In the genomic region with DNA sequence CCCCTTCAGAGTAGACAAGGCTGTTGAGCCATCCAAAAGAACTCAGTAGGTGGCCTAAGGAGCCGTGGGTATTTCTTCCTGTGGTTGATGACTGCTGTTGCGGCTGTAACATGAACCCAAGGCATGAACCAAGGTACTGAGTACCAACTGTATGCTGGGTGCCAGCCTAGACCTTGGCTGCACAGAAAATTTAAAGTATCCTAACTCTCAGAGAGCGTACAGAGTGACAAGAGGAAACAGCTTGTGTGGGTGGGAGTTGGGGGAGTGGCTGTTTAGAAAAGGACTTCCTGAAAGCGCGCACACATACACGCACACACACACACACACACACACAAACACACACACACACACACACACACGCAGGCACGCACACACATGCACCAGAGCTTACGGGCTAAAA, we compare ENCODE assay signal across 9 mouse cellular contexts. TPM values are rescaled to one million over a fixed set of nuclear protein-coding genes. Genes with fewer than 3 reads are reported as not detected.
DNase-seq lines count a peak whose midpoint lies in the region; ATAC-seq lines count a peak whose summit lies in the region.
"Had no signal": no experiment of that assay in that cellular context is flagged by ENCODE, and none has a peak within 500 bp of the region (broad histone marks: within the 10 kb centered on the region; RNA-seq: fewer than 3 reads in every experiment).

No protein-coding gene starts in this region.

- H3K9ac ChIP-seq in lung, embryonic 16.5 days (ENCODE audit: low read length): no peak overlapping the region
- H3K9ac ChIP-seq in forebrain, embryonic 11.5 days (ENCODE audit: low read length): no peak overlapping the region

- DNase-seq in kidney, postnatal 25 days: peak; percentile 29 to 65
- no peak for DNase-seq in kidney, postnatal 10 days
- peak; percentile 73 for DNase-seq in thymus, postnatal 14 days
- no peak for DNase-seq in forebrain, embryonic 11.5 days (ENCODE audit: low spot score)
- no peak for DNase-seq in urinary bladder, postnatal 4 days (ENCODE audit: low spot score in 2 of 2)

- no peaks in the 10 kb centered on the region for H3K27me3 ChIP-seq in lung, embryonic 16.5 days (ENCODE audit: control insufficient read depth, insufficient read depth, low read depth, low read length)
- peaks cover 19% of the 10 kb centered on the region for H3K27me3 ChIP-seq in forebrain, embryonic 11.5 days (ENCODE audit: control insufficient read depth, insufficient read depth, low read length)

- no peak overlapping the region for H3K4me3 ChIP-seq in brown adipose tissue, adult 24 weeks (ENCODE audit: insufficient read depth, low read depth, low read length)
- H3K4me3 ChIP-seq in lung, embryonic 16.5 days (ENCODE audit: low read length): no peak overlapping the region
- H3K4me3 ChIP-seq in forebrain, embryonic 11.5 days (ENCODE audit: low read depth, low read length): no peak overlapping the region
- H3K4me3 ChIP-seq: erythroblast, embryonic 14.5 days had no signal

- 70% methylated on average over 9 of the region's 9 CpGs for WGBS in lung, embryonic 16.5 days
- WGBS in forebrain, embryonic 11.5 days: 83% methylated on average over 9 of the region's 9 CpGs

- peaks cover 21% of the 10 kb centered on the region for H3K4me1 ChIP-seq in brown adipose tissue, adult 24 weeks (ENCODE audit: control insufficient read depth, insufficient read depth, insufficient read length, low read length)
- peaks cover 48% of the 10 kb centered on the region for H3K4me1 ChIP-seq in lung, embryonic 16.5 days (replicated peaks; ENCODE audit: control insufficient read depth, insufficient read depth, low read length)
- peaks cover 3% of the 10 kb centered on the region; the same call in 1 of the 2 replicates for H3K4me1 ChIP-seq in forebrain, embryonic 11.5 days (replicated peaks; ENCODE audit: control insufficient read depth, insufficient read depth, low read length)

- H3K9me3 ChIP-seq in lung, embryonic 16.5 days (ENCODE audit: control insufficient read depth, low read length): no peaks in the 10 kb centered on the region
- H3K9me3 ChIP-seq in forebrain, embryonic 11.5 days (ENCODE audit: control insufficient read depth, low read length): no peaks in the 10 kb centered on the region

- no peak for ATAC-seq in lung, embryonic 16.5 days (ENCODE audit: low read depth)
- no peak for ATAC-seq in forebrain, embryonic 11.5 days (replicated peaks; ENCODE audit: low FRiP score)
- ATAC-seq: midbrain, embryonic 16.5 days had no signal

- H3K4me2 ChIP-seq in lung, embryonic 16.5 days (ENCODE audit: low read depth, low read length): 0 out of 2 replicates have a peak overlapping the region, but pooled peaks have one; percentile 18
- H3K4me2 ChIP-seq in forebrain, embryonic 11.5 days (ENCODE audit: low read depth, low read length, severe bottlenecking): no peak overlapping the region

- H3K27ac ChIP-seq in brown adipose tissue, adult 24 weeks (replicated peaks; ENCODE audit: low read depth, low read length): peak overlapping the region; percentile 62
- H3K27ac ChIP-seq in lung, embryonic 16.5 days (ENCODE audit: low read length): no peak overlapping the region
- no peak overlapping the region for H3K27ac ChIP-seq in forebrain, embryonic 11.5 days (ENCODE audit: low read depth, low read length)

- H3K36me3 ChIP-seq in lung, embryonic 16.5 days (ENCODE audit: control insufficient read depth, insufficient read depth, low read length): no peaks in the 10 kb centered on the region
- no peaks in the 10 kb centered on the region for H3K36me3 ChIP-seq in forebrain, embryonic 11.5 days (ENCODE audit: control insufficient read depth, insufficient read depth, low read length)

RNA-seq across cellular contexts. Expression of a gene that starts 1.8 kb away (rescaled TPM):
- polyA plus RNA-seq in brown adipose tissue, adult 24 weeks (2012; ENCODE audit: insufficient read depth, insufficient read length, missing spikeins): 24.9 and 31.0 TPM in 2 replicates
- 165 and 167 TPM in 2 replicates for polyA plus RNA-seq in lung, embryonic 16.5 days (2015; fragmentation: Nextera tagmentation; extraction: Ambion mirVana)
- 33.3 and 35.5 TPM in 2 replicates for polyA plus RNA-seq in forebrain, embryonic 11.5 days (2014; fragmentation: Nextera tagmentation; extraction: Ambion mirVana)

RNA-seq across cellular contexts. Expression of a gene that starts 15.3 kb away (rescaled TPM):
- 5.7 and 9.8 TPM in 2 replicates for polyA plus RNA-seq in brown adipose tissue, adult 24 weeks (2012; ENCODE audit: insufficient read depth, insufficient read length, missing spikeins)
- 68.3 and 68.8 TPM in 2 replicates for polyA plus RNA-seq in lung, embryonic 16.5 days (2015; fragmentation: Nextera tagmentation; extraction: Ambion mirVana)
- polyA plus RNA-seq in forebrain, embryonic 11.5 days (2014; fragmentation: Nextera tagmentation; extraction: Ambion mirVana): 17.8 and 18.9 TPM in 2 replicates
- polyA plus RNA-seq: erythroblast, embryonic 14.5 days had no signal

RNA-seq across cellular contexts. Expression of a gene that starts 16.2 kb away (rescaled TPM):
- 1.7 and 3.3 TPM in 2 replicates for polyA plus RNA-seq in brown adipose tissue, adult 24 weeks (2012; ENCODE audit: insufficient read depth, insufficient read length, missing spikeins)
- 148 and 152 TPM in 2 replicates for polyA plus RNA-seq in lung, embryonic 16.5 days (2015; fragmentation: Nextera tagmentation; extraction: Ambion mirVana)
- 36.6 and 41.2 TPM in 2 replicates for polyA plus RNA-seq in forebrain, embryonic 11.5 days (2014; fragmentation: Nextera tagmentation; extraction: Ambion mirVana)

RNA-seq across cellular contexts. Expression of a gene that starts 42.3 kb away (rescaled TPM):
- 14.7 and 16.3 TPM in 2 replicates for polyA plus RNA-seq in brown adipose tissue, adult 24 weeks (2012; ENCODE audit: insufficient read depth, insufficient read length, missing spikeins)
- polyA plus RNA-seq in lung, embryonic 16.5 days (2015; fragmentation: Nextera tagmentation; extraction: Ambion mirVana): 126 and 129 TPM in 2 replicates
- polyA plus RNA-seq in forebrain, embryonic 11.5 days (2014; fragmentation: Nextera tagmentation; extraction: Ambion mirVana): 104 and 115 TPM in 2 replicates

RNA-seq across cellular contexts. Expression of a gene that starts 42.4 kb away (rescaled TPM):
- polyA plus RNA-seq in brown adipose tissue, adult 24 weeks (2012; ENCODE audit: insufficient read depth, insufficient read length, missing spikeins): not detected in 2 replicates
- 0.60 and 0.73 TPM in 2 replicates for polyA plus RNA-seq in lung, embryonic 16.5 days (2015; fragmentation: Nextera tagmentation; extraction: Ambion mirVana)
- 0.41 and 0.85 TPM in 2 replicates for polyA plus RNA-seq in forebrain, embryonic 11.5 days (2014; fragmentation: Nextera tagmentation; extraction: Ambion mirVana)
- polyA plus RNA-seq: erythroblast, embryonic 14.5 days had no signal

Comparison
In these comparisons a context has a peak if more than half of its experiments do, and no peak if none do; other contexts are left out.
1. DNase-seq: peak in kidney, postnatal 25 days (2 of 2) and thymus, postnatal 14 days (single experiment); none in kidney, postnatal 10 days (single experiment), forebrain, embryonic 11.5 days (single experiment) and urinary bladder, postnatal 4 days (0 of 2).